Mouse (Mus musculus) hindbrain, postnatal 0 days (tissue): ENCODE measurements around the gene Zfp46. TPM values are rescaled to one million over a fixed set of nuclear protein-coding genes. Genes with fewer than 3 reads are reported as not detected.
A peak's percentile ranks its signal among the peaks of the same experiment; 100 is the strongest.

Experiments
- ATAC-seq: fragments of 200-750 bp; cut with Nextera tagmentation; 2 replicates; pipeline ENCODE4 v1.8.0; 2017; ENCODE audit warnings: mild to moderate bottlenecking, moderate TSS enrichment, moderate library complexity
- DNase-seq: peaks from one replicate; pipeline ENCODE4 v3.0.0-alpha.2; 2015; ENCODE audit warnings: low spot score
- H3K27ac ChIP-seq: fragments of 300-500 bp; sonication (generic); 2 replicates; pipeline ENCODE4 v1.5.1; 2014; ENCODE audit warnings: mild to moderate bottlenecking
- H3K27me3 ChIP-seq: fragments of 300-500 bp; sonication (generic); 2 replicates; pipeline ENCODE4 v1.6.1; 2014; ENCODE audit warnings: low read length, mixed read lengths; ENCODE audit not compliant: insufficient read depth
- H3K36me3 ChIP-seq: fragments of 300-500 bp; sonication (generic); 2 replicates; pipeline ENCODE4 v1.6.1; 2014; ENCODE audit warnings: low read length, mixed read lengths; ENCODE audit not compliant: insufficient read depth
- H3K4me1 ChIP-seq: fragments of 300-500 bp; sonication (generic); 2 replicates; pipeline ENCODE4 v1.6.1; 2014; ENCODE audit warnings: antibody characterized with exemption, low read length, mixed read lengths; ENCODE audit not compliant: insufficient read depth
- H3K4me2 ChIP-seq: fragments of 300-500 bp; sonication (generic); 2 replicates; pipeline ENCODE4 v1.6.1; 2014; ENCODE audit warnings: low read depth, mild to moderate bottlenecking, low read length, moderate library complexity, mixed read lengths
- H3K4me3 ChIP-seq: fragments of 300-500 bp; sonication (generic); 2 replicates; pipeline ENCODE4 v1.5.1; 2014; ENCODE audit warnings: low read length
- H3K9ac ChIP-seq: fragments of 300-500 bp; sonication (generic); replicated peaks from 2 replicates; pipeline ENCODE4 v1.6.1; 2014; ENCODE audit warnings: mild to moderate bottlenecking, low read length, moderate library complexity, mixed read lengths
- H3K9me3 ChIP-seq: fragments of 300-500 bp; sonication (generic); 2 replicates; pipeline ENCODE4 v1.6.1; 2016; ENCODE audit warnings: low read length, mixed read lengths
- CTCF ChIP-seq: IDR thresholded peaks from 2 replicates; pipeline ENCODE4 v1.5.1; 2016; ENCODE audit warnings: antibody characterized with exemption, control low read depth, low read depth
- WGBS: fragments of 180-500 bp; shearing (Covaris S2); extraction: QIAGEN DNeasy Blood & Tissue Kit; methylation state at CpG from one replicate; pipeline ENCODE4 v1.1.7; 2014; 5-methylcytosine and 5-hydroxymethylcytosine counted together
- polyA plus RNA-seq: library from polyadenylated mRNA; unstranded; fragments of >200 nt; fragmentation: Nextera tagmentation; extraction: Ambion mirVana; gene quantifications from 2 replicates; pipeline ENCODE4 v1.2.1, GENCODE M21; 2015
- total RNA-seq: library from RNA; depleted of rRNA; stranded (reverse); fragments of >200 nt; gene quantifications from 2 replicates; pipeline ENCODE4 v1.2.3, GENCODE M21; 2014

Zfp46 gene
- total and polyA plus RNA-seq, 2 experiments from 2014 or later, result 22.4 to 53.4 TPM

GRCm38 (mm10) chr4:136320016-136320415 lies 35.5 kb downstream of the Zfp46 start:
- no peak overlapping the region for H3K4me2 ChIP-seq
- 88% methylated on average over 4 of the region's 4 CpGs for WGBS
- H3K9me3 ChIP-seq, result no peaks in the 10 kb centered on the region
- no peak for TF ChIP-seq CTCF
- H3K9ac ChIP-seq, result no peak overlapping the region
- H3K4me1 ChIP-seq, result no peaks in the 10 kb centered on the region
- no peak overlapping the region for H3K4me3 ChIP-seq
- no peak overlapping the region for H3K27ac ChIP-seq
- DNase-seq, result no peak
- no peaks in the 10 kb centered on the region for H3K27me3 ChIP-seq
- ATAC-seq, result no peak
- H3K36me3 ChIP-seq, result peaks cover 26% of the 10 kb centered on the region

- Histone ChIP-seq H3K4me1 (no peaks in the 10 kb centered on the region), H3K27ac (no peak overlapping the region), H3K9me3 (no peaks in the 10 kb centered on the region), H3K27me3 (no peaks in the 10 kb centered on the region), H3K4me2 (no peak overlapping the region), H3K36me3 (peaks cover 18% of the 10 kb centered on the region), H3K4me3 (no peak overlapping the region), H3K9ac (no peak overlapping the region)
- peak; percentile 26 for DNase-seq
- ATAC-seq, result no peak
- 55% methylated on average over 2 of the region's 2 CpGs for WGBS
- peak; percentile 47 for TF ChIP-seq CTCF
Observed at GRCm38 (mm10) chr4:136324226-136324625, 39.7 kb downstream of the Zfp46 start.

DNA sequence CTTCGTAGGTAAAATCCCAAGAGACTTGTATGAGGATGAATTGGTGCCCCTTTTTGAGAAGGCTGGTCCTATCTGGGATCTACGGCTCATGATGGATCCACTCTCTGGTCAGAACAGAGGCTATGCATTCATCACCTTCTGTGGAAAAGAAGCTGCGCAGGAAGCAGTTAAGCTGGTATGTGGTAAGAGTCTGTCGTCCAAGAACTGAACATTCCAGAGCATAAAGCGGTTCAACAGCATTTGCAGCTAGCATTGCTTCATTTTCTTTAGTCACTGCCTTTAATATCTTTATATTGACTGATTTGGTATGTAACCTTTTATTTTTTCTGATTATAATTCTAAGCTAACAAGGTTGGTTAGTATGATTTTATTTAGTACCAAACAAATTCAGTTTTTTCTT lies 42.8 kb downstream of the Zfp46 start:
- no peak overlapping the region for H3K4me3 ChIP-seq
- WGBS, result 84% methylated on average over 5 of the region's 5 CpGs
- no peak overlapping the region for H3K27ac ChIP-seq
- peaks cover 13% of the 10 kb centered on the region for H3K36me3 ChIP-seq
- DNase-seq (no peak), ATAC-seq (no peak)
- no peaks in the 10 kb centered on the region for H3K4me1 ChIP-seq
- H3K27me3 ChIP-seq, result no peaks in the 10 kb centered on the region
- TF ChIP-seq CTCF, result no peak
- no peak overlapping the region for H3K4me2 ChIP-seq
- no peak overlapping the region for H3K9ac ChIP-seq
- no peaks in the 10 kb centered on the region for H3K9me3 ChIP-seq

DNA sequence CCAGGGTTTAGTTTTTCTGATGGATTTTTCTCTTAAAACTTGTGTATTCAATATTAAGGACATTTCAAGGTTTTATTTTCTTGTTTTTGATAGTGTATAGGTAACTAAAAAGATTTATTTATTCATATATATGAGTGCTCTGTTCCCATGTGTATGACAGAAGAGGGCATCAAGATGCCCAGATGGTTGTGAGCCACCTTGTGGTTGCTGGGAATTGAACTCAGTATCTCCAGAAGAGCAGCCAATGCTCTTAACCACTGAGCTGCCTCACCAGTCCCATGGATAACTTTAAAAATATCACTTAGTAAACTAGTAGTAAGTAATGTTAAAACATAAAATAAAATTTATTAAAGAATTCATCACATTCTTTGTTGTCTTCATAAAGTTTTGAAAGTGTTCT lies 43.6 kb downstream of the Zfp46 start:
- H3K27ac ChIP-seq, result no peak overlapping the region
- peak; percentile 13 for DNase-seq

GRCm38 (mm10) chr4:136331709-136332108 lies 47.2 kb downstream of the Zfp46 start:
- no peak for TF ChIP-seq CTCF
- H3K27me3 ChIP-seq, result no peaks in the 10 kb centered on the region
- H3K27ac ChIP-seq, result no peak overlapping the region
- ATAC-seq, result no peak
- no peak overlapping the region for H3K4me2 ChIP-seq
- no peak for DNase-seq
- no peaks in the 10 kb centered on the region for H3K9me3 ChIP-seq
- no peak overlapping the region for H3K4me3 ChIP-seq
- H3K36me3 ChIP-seq, result peaks cover 18% of the 10 kb centered on the region
- no peaks in the 10 kb centered on the region for H3K4me1 ChIP-seq
- H3K9ac ChIP-seq, result no peak overlapping the region
- WGBS, result 96% methylated on average over 3 of the region's 3 CpGs

More for the DNA sequence above, 43.6 kb downstream of the Zfp46 start:
- TF ChIP-seq CTCF, result peak; percentile 45
- H3K27me3 ChIP-seq, result no peaks in the 10 kb centered on the region
- H3K4me3 ChIP-seq, result no peak overlapping the region
- no peak overlapping the region for H3K4me2 ChIP-seq
- no peak for ATAC-seq
- no peaks in the 10 kb centered on the region for H3K9me3 ChIP-seq
- peaks cover 18% of the 10 kb centered on the region for H3K36me3 ChIP-seq
- H3K4me1 ChIP-seq, result no peaks in the 10 kb centered on the region
- no peak overlapping the region for H3K9ac ChIP-seq

GRCm38 (mm10) chr4:136333191-136333590 lies 48.7 kb downstream of the Zfp46 start:
- no peak overlapping the region for H3K9ac ChIP-seq
- no peak for TF ChIP-seq CTCF
- no peaks in the 10 kb centered on the region for H3K27me3 ChIP-seq
- WGBS, result 89% methylated on average over 3 of the region's 3 CpGs
- no peak for ATAC-seq
- peaks cover 20% of the 10 kb centered on the region for H3K36me3 ChIP-seq
- H3K4me3 ChIP-seq, result no peak overlapping the region
- no peak overlapping the region for H3K4me2 ChIP-seq
- H3K27ac ChIP-seq, result no peak overlapping the region
- no peaks in the 10 kb centered on the region for H3K4me1 ChIP-seq
- no peaks in the 10 kb centered on the region for H3K9me3 ChIP-seq
- DNase-seq, result no peak

- 64% methylated on average over 2 of the region's 2 CpGs for WGBS
- Histone ChIP-seq H3K27me3 (no peaks in the 10 kb centered on the region), H3K36me3 (peaks cover 20% of the 10 kb centered on the region), H3K4me3 (no peak overlapping the region), H3K9me3 (no peaks in the 10 kb centered on the region), H3K4me1 (no peaks in the 10 kb centered on the region), H3K27ac (no peak overlapping the region), H3K9ac (no peak overlapping the region), H3K4me2 (no peak overlapping the region)
- DNase-seq (no peak), ATAC-seq (no peak)
- TF ChIP-seq CTCF, result no peak
Observed at GRCm38 (mm10) chr4:136335065-136335464, 50.6 kb downstream of the Zfp46 start.
